Mouse (Mus musculus) gonadal fat pad, adult 2 months (tissue): ENCODE results near the gene Atg9b. TPM values are rescaled to one million over a fixed set of nuclear protein-coding genes. Genes with fewer than 3 reads are reported as not detected.

Experiments
- DNase-seq: peaks from one replicate; pipeline ENCODE4 v3.0.0-alpha.2; 2012; ENCODE audit warnings: low read depth
- polyA plus RNA-seq: library from polyadenylated mRNA; depleted of rRNA; stranded (reverse); fragments of >200 nt; gene quantifications from 2 replicates; pipeline ENCODE4 v1.2.3, GENCODE M21; 2012

Atg9b gene
- polyA plus RNA-seq, 1 experiment, result 1.2 TPM

DNA sequence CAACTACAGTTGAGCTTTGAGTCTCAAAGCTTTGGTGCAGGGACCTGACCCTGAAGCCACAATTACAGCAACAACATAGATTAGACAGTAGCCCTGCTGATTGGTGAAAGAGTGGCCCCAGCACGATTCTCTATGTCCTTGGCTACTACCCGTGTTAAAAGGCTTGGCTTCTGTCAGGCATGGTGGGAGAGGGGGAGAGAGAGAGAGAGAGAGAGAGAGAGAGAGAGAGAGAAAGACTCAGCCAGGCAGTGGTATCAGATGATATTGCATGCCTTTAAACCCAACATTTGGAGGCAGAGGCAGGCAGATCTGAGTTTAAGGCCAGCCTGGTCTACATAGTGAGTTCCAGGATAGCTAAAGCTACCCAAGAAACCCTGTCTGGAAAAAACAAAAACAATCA, 10.0 kb downstream of the Atg9b start:
- DNase-seq, result no peak

DNA sequence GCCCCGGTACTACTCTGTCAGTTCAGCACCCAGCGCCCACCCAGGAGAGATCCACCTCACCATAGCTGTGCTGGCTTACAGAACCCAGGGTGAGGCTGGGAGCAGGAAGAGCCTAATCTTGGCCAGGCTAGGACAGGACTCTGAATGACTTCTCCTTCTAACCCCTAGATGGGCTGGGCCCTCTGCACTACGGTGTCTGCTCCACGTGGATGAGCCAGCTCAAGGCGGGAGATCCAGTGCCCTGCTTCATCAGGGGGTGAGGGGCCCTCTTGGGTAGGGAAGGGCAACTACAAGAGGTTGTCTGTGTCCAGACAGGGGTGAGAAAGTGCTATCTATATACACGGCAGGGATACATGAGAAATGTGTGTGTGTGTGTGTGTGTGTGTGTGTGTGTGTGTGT, 10.5 kb downstream of the Atg9b start:
- no peak for DNase-seq

DNA sequence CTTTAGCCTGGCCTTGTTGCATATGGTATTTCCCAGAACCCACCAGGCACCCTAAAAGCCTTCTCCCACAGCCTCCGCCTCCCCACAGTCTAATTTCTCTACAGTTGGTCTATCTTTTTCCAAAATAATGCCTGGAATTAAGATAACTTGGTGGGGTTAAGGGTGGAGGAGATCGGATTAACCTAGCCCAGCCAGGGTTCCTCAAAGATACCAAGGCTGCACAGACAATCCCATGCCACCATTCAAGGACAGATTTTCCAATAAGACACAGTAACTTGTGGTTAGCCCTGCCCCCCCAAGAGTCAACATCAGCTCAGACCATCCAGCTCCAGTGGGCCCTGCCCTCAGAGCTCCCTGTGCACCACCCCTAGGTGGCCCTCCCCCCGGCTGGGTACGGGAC, 11.4 kb downstream of the Atg9b start:
- DNase-seq, result no peak

DNA sequence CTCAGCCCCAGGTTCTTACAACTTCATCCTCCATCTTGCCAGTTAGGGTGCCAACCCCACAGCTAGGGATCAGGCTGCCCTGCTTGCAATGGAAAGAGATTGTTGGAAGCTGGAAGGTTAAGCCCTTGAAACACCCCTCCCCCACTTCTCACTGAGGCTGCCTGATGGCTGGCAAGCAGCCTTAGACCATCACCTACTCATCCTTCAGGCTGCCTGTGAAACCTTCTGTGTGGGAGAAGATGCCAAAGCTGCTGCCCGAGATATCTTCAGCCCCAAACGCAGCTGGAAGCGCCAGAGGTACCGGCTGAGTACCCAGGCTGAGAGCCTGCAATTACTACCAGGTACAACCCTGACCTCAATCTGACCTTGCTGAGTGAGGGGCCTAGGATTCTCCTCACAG, 12.4 kb downstream of the Atg9b start:
- no peak for DNase-seq

DNA sequence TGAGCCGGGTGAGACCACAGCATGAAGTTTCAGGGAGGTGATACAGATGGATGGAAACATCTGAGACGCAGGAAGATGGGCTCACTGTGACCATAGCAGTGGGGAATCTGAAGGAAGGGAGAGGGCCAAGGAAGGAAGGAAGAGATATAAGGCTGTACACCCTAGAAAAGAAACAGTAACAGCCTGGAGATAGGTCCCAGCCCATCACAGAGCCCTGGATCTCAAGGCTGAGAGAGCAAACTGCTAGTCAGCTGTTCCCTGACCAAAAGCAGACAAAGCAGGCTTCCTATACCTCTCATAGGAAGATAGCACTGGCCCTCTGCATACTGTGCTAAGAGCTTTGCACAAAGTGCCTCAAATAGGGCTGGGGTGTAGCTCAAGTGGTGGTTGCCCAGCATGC, 13.2 kb downstream of the Atg9b start:
- no peak for DNase-seq

DNA sequence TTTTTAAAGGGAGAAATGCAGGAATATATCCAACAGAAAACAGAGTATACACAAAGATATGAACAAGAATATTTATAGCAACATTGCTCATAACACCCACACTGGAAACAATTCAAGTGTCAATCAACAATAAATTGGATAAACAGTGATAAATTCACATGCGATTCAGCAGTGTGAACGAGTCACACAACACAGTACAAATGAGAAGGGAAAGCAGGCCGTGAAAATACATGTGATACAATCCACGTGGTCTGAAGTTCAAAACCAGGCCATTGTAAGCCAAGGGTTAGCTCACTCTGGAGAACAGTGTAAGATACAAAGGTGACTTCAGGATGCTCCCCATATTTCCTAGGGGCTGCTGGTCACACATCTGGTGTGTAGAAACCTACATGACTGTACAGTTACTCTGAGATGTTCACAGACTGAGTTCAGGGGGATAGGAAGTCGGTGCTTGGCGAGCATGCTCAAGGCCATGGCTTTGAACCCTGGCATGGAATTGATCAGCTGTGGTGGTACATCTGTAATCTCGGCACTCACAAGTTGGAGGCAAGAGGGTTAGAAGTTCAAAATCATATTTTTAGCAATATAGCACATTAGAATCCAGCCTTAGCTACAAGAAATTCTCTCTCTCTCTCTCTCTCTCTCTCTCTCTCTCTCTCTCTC, 17.1 kb downstream of the Atg9b start:
- no peak for DNase-seq

DNA sequence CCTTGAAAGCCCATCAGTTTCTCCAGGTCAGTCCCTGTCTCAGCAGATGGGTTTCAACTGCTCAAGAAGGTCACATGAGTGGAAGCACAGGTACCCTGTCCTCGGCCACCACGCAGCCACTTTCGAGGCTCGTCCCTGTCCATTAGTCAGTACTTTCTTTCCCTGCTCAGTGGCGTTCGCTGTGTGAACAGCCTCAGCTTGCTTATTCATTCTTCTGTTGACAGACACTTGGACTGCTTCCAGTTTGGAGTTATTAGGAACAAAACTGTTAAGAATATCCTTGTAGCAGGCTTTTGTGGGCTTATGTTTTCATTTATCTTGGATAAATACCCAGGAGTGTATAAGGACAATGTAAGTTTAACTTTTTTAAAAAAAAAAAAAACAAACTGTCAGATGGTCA, 17.7 kb downstream of the Atg9b start:
- DNase-seq, result no peak

DNA sequence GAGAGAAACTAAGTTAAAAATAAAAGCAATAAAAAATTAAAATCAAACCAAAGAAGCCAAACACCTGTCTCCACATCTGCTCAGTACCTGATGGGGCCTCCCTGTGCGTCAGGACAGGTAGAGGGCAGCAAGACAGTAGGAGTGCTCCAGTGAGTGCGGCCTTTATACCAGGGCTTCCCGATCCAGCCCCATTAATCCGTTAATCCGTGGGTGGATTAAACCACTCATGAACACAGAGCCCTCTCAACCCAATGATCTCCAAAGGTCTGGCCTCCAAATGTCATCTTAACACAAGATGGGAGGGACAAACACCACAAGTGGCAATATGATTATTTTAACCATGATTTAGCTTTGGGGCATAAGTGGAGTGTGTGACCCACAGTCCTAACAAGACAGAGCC, 18.1 kb downstream of the Atg9b start:
- DNase-seq, result no peak

DNA sequence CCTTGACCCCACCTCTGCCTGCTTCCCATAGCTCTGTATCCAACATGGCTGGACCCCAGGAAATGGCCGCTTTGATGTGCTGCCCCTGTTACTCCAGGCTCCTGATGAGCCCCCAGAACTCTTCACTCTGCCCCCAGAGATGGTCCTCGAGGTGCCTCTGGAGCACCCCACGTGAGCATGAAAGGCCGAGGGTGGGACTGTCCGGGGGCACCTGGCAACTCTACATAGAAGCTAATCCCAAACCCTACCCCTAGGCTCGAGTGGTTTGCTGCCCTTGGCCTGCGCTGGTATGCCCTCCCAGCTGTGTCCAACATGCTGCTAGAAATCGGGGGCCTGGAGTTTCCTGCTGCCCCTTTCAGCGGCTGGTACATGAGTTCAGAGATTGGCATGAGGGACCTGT, 22.2 kb downstream of the Atg9b start:
- DNase-seq, result no peak

DNA sequence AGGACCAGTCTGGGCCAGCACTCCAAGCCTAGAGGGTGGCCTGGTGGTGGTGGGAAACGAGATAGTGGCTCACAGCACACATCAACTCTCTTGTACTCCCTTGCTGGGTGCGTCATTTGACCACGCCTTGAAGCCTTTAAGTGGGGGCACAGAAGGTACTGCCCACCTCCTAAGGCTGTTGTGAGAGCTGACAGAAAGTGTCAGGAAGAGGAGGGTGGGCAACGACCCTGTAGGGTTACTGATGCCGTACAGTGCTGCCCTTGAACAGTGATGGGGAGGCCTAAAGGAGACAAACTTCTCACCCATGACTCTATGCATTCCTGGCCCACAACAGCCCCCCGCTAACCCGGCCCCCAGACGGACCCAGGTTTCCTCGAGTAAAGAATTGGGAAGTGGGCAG, 25.5 kb downstream of the Atg9b start:
- no peak for DNase-seq

DNA sequence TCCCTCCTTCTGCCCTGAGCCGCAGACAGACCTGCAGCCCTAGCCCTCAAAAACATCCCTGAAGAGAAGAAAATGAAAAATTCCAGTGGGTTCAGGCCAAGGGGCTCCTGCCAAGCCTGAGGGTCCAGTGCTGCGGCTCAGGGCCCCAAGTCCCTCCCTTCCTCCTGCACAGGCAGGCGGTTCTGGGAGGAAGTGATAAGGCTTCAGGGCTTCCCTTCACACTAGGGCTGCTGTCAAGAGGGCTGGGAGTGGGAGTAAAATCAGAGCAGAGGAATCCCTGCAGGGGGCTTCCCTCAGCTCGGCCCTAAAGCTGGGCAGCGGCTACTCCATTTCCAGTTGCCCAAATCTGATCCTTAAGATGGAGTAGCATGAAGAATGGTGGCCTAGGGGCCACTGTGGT, 26.4 kb downstream of the Atg9b start:
- no peak for DNase-seq

DNA sequence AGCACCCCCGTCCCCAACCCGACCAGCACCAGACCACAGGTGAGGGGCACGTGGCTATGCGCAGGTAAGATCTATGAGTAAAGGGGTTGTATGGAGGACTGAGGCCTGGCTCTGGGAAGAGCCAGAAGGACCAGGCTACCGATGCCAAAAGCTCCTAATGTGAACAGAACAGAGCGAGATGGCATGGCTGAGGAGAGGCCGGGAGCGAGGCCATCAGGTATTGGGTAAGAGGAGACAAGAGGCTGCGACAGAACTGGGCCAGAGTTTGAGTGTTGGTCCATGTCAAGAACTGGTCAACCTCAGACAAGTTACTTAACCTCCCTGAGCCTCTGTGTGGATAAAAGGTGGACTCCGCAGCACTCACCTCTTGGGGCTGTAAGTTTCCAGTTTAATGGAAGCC, 27.0 kb downstream of the Atg9b start:
- no peak for DNase-seq

DNA sequence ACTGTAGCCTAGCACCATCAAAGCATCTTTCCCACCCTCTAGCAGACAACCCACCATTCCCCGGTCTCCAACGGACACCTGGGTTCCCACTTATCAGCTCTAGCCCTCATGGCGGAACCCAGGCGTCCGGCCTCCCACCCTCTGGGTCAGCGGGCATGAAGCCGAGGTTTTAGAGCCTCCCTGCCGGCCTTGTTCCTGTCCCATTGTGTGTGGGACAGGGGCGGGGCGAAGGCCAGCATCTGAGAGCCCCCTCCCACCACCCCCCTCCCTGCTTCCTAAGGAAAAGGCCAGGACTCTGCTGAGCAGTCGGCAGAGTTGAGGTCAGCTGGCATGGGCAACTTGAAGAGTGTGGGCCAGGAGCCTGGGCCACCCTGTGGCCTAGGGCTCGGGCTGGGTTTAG, 27.4 kb downstream of the Atg9b start, which contains the start of gene Nos3:
TSS of gene Nos3 (plus strand) at position 303 of the 400 bp plus-strand sequence.
- no peak for DNase-seq

DNA sequence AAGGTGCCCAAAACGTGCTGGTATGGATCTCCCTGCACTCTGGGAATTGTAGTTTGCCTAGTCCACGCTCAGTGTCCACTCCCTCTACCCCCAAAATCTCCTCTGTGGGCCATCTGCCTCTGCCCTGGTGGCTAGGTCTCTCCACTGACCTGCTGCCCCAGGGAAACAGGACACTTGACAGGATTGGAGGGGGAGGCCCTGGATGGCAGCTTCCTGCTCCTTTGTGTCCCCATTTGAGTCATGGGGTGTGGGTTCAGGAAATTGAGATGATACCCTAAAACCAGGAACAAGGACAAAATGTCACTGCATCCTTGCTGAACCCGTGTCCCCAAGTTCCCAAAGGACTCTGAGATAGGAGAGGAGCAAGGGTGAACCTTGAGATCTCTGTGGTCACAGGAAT, 27.9 kb downstream of the Atg9b start:
- DNase-seq, result no peak

DNA sequence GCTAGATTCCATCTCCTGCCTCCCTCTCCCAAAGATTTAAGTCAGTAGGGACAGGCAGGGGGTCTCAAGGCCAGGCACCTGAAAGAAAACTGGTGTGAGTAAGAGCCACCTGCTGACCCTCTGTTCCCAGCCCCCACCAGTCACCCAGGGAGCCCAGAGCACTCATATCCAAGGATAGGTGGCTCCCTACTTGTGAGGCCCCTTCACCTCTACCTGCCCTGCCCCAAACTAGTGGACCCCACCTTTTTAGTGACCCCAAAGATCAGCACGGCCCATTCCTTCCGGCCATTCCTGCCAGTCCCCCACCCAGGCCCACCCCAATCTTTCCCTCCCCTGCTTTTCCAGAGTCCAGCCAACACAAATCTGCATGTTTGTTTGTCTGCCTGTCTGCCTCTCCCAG, 28.5 kb downstream of the Atg9b start:
- no peak for DNase-seq

DNA sequence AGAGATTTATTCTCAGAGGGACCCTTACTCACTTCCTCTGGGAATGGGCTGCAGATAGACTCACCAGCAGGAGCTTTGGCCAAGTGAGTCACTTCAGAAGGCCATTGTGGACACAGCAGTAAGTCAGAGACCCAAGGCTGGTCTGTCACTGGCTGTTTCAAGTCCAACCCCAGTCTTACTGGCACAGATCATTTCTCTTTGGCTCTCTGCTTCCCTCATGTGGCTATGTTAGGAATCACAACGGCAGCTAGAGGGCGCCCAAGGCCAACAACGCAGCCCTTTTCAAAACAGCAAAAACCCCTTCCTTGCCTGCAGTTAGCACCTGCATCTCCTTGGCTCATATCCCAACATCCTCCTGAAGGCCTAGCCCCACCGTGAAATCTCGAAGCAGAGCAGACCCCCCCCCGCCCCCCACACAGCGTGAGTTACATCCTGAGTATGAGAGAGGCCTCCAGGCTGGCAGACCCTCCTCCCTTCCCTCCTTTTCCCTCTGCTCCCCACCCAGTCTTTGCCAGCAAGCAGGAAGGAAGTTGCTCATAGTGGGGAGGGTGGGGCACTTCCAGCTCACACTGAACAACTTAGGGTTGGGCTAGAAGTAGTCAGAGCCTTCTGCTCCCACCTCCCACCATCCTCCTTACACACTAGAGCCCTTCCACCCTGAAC, 31.0 kb downstream of the Atg9b start:
- DNase-seq, result no peak

DNA sequence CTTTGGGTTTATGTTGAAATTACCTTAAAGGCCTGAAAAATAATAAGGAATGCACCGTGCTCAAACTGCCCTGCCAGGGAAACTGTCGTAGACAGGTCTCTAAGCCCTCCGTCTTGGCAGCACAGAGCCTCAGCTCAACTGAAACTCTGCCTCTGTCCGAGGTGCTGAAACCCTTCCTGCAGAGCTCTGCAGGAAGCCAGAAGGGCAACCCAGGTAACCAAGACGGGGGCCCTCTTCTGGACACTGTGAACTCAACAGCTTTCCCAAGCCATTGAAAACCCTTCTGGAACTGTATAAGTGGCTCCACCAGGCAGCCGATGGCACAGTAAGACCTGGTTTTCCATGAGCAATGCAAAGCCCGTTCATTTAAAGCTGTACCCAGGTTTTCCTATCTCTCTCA, 34.5 kb downstream of the Atg9b start:
- DNase-seq, result peak; percentile 30

DNA sequence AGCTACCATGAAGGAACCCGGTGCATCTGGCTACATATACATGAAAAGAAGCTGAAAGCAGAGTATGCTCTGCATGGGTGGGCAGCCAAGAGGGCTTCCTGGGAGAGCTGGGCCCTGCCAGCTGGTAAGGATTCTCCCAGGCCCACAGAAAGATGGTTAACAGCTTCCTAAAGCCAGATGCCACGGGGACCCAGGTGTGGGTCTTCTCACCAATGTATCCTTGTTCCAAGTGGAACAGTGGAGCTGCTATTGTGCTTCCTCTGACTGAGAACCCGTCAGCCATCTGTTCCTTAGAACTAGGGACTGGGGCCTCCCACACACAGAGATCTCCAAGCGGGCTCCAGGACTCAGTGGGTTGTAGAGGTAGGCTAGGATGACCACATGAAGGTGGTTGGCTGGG, 35.2 kb downstream of the Atg9b start:
- DNase-seq, result no peak

DNA sequence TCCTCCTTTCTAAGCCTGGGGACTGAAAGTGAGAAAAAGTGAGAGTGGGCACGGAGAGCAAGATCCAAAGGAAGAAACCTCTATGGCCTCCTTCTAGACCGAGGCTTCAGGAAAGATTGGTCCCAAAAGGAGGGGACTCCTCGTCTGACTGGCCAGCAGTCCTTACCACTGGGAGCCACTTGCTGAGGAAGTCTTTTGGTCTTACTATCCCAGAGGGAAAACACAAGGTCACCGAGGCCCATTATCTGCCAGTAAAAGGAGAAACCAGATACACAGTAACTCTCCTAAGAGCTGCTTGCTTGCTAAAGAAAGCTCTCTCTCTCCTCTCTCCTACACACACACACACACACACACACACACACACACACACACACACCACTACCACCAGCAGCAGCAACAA, 38.6 kb downstream of the Atg9b start:
- no peak for DNase-seq

DNA sequence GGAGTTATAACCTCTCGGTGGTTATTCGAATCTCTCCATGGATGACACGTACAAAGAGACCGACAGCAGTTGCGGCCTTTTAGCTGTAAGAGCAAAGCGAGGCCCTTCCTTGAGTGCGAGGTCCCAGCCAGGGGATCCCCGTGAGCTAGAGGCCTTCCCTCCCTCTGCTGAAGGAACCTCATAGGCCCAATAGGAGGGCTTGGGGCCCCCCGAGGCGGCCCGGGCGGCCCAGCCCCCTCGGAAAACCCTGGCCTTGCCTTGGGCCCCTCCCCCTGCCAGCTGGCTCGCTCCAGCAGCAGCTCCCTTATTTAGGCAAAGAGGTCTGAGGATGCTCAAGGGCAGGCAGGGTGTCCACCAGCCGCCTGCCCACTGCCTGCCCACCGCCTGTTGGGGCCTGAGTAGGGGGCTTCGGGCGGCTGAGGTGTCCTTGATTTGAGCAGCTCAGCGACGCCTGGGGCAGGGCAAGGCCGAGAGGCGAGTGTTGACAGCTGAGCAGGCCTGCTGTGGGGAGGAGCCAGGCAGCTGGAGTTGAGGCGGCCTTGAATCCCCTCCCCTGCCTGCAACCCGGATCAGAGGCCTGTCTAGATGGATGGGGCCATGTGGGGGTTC, 39.6 kb downstream of the Atg9b start:
- DNase-seq, result no peak

DNA sequence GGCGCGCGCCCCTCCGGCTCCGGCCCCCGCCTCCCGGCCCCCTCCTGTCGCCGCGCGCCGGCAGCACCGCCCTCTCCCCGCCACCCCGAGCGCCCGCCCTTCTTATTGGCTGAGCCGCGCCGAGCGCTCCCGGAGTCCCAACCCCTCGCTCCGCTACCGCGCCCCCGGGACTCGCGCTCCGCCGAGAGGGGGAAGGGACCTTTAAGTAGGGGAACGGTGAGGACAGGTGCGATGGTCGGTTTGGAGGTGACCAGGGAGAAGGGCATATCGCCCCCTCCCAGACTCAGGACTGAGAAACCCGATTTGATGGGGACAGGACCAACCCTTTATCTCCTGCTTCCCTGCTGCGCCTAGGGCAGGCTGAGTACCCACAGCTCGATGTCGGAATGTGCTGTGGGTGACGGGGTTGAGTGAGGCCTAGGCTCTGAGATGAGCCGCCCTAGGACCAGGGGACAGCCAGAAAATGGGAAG, 40.2 kb downstream of the Atg9b start:
- no peak for DNase-seq

DNA sequence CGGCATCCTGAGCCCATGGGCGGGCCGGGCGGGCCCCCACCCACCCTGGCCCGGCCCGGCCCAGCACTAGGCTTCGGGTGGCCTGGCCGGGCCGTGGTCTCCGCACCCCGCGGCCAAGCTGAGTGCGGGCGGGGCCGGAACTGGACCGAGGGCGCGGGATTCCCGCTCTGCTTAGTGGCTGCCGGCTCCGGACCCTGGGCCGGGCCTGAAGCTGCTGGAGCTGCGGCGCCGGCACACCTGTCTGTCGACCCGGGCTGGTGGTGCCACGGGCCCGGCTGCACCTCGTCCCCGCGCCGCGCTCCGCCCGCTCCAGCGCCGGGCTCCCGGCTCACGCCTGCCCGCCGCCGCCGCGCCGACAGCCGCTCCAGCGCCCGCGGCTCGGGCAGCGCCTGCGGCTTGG, 40.7 kb downstream of the Atg9b start, which contains the start of gene Kcnh2:
TSS of gene Kcnh2 (minus strand) at position 327 of the 400 bp plus-strand sequence.
- DNase-seq, result no peak

DNA sequence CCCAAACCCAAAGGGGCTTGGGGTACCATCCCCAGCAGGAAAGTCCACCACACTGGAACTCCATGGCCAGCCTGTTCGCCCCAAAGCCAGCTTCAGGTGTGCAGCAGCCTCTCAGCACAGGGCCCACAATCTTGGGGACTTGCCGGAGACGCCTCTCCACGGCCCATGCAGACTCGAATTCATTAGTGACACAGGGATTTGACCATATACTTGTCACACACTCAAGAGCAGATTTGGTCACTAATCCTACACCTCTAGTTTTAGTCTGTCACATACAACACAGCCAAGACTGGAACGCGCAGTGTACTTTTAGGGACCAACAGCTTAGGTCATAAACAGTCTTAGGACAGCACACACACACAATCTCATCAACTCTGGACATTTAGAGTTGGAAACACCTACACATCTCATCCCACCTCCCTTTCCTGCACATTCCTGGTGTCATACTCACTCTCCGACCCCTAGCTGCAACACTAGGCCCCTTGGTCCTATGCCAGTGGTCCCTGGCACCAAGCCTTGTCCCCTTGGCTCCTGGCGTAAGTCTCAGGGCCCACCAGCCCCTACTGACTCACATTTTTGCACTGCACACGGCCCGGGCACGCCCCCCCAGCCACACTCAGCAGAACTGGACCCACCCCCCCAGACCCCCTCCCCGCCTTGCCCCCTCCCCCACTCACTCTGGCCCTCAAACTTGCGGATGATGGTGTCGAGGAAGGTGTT, 41.3 kb downstream of the Atg9b start:
- no peak for DNase-seq
